Mouse (Mus musculus) liver, embryonic 15.5 days (tissue): ENCODE measurements around the gene Tmem170b. TPM values are rescaled to one million over a fixed set of nuclear protein-coding genes. Genes with fewer than 3 reads are reported as not detected.

ENCODE experiments used
- ATAC-seq: fragments of 200-750 bp; cut with Nextera tagmentation; 2 replicates; pipeline ENCODE4 v1.8.0; 2017; ENCODE audit warnings: moderate number of reproducible peaks, mild to moderate bottlenecking, moderate library complexity; ENCODE audit not compliant: insufficient read depth
- H3K27ac ChIP-seq: fragments of 300-500 bp; sonication (generic); replicated peaks from 2 replicates; pipeline ENCODE4 v1.5.1; 2015; ENCODE audit warnings: mild to moderate bottlenecking, inconsistent platforms
- H3K27me3 ChIP-seq: fragments of 300-500 bp; sonication (generic); 2 replicates; pipeline ENCODE4 v1.6.1; 2015; ENCODE audit warnings: mild to moderate bottlenecking, inconsistent platforms
- H3K36me3 ChIP-seq: fragments of 300-500 bp; sonication (generic); replicated peaks from 2 replicates; pipeline ENCODE4 v1.6.1; 2015; ENCODE audit warnings: moderate library complexity, mild to moderate bottlenecking, inconsistent platforms
- H3K4me1 ChIP-seq: fragments of 300-500 bp; sonication (generic); replicated peaks from 2 replicates; pipeline ENCODE4 v1.6.1; 2015; ENCODE audit warnings: inconsistent platforms
- H3K4me2 ChIP-seq: fragments of 300-500 bp; sonication (generic); 2 replicates; pipeline ENCODE4 v1.6.1; 2015; ENCODE audit warnings: moderate library complexity, mild to moderate bottlenecking, inconsistent platforms
- H3K4me3 ChIP-seq: fragments of 300-500 bp; sonication (generic); replicated peaks from 2 replicates; pipeline ENCODE4 v1.5.1; 2015; ENCODE audit warnings: mild to moderate bottlenecking, inconsistent platforms
- H3K9ac ChIP-seq: fragments of 300-500 bp; sonication (generic); 2 replicates; pipeline ENCODE4 v1.6.1; 2015; ENCODE audit warnings: moderate library complexity, mild to moderate bottlenecking, inconsistent platforms
- H3K9me3 ChIP-seq: fragments of 300-500 bp; sonication (generic); replicated peaks from 2 replicates; pipeline ENCODE4 v1.6.1; 2016; ENCODE audit warnings: inconsistent platforms
- WGBS: fragments of 180-500 bp; shearing (Covaris S2); methylation state at CpG from one replicate; pipeline ENCODE4 v1.1.7; 2015; ENCODE audit warnings: mixed read lengths; ENCODE audit not compliant: insufficient replicate concordance; 5-methylcytosine and 5-hydroxymethylcytosine counted together
- polyA plus RNA-seq: library from polyadenylated mRNA; unstranded; fragments of >200 nt; fragmentation: Nextera tagmentation; extraction: Ambion mirVana; gene quantifications from 2 replicates; pipeline ENCODE4 v1.2.1, GENCODE M21; 2015

Tmem170b gene
- polyA plus RNA-seq = 5.8 and 6.2 TPM in 2 replicates

GRCm38 (mm10) chr13:41605099-41606010, at the start of gene Tmem170b:
Tmem170b (plus strand) TSS chr13:41605907.
- H3K27me3 ChIP-seq = no peaks in the 10 kb centered on the region
- under 1% methylated on average over 49 of the region's 87 CpGs for WGBS
- peak within 1 kb of the TSS; percentile 87 for H3K27ac ChIP-seq
- no peaks in the 10 kb centered on the region for H3K36me3 ChIP-seq
- peaks cover 45% of the 10 kb centered on the region for H3K4me1 ChIP-seq
- peak within 1 kb of the TSS; percentile 93 for H3K9ac ChIP-seq
- H3K4me2 ChIP-seq = peak within 1 kb of the TSS; percentile 95
- peak; percentile 95 for ATAC-seq
- H3K9me3 ChIP-seq = no peaks in the 10 kb centered on the region
- peak within 1 kb of the TSS; percentile 91 for H3K4me3 ChIP-seq

- 53% methylated on average over 4 of the region's 4 CpGs for WGBS
Observed at GRCm38 (mm10) chr13:41561024-41561423, 44.7 kb upstream of the Tmem170b start.

GRCm38 (mm10) chr13:41568421-41568820, 37.3 kb upstream of the Tmem170b start:
- Histone ChIP-seq H3K9me3 (no peaks in the 10 kb centered on the region), H3K4me2 (no peak overlapping the region), H3K36me3 (no peaks in the 10 kb centered on the region), H3K4me3 (no peak overlapping the region), H3K4me1 (no peaks in the 10 kb centered on the region), H3K9ac (no peak overlapping the region), H3K27ac (no peak overlapping the region), H3K27me3 (no peaks in the 10 kb centered on the region)
- ATAC-seq = no peak
- WGBS = 65% methylated on average over 3 of the region's 3 CpGs

More at GRCm38 (mm10) chr13:41561024-41561423, 44.7 kb upstream of the Tmem170b start:
- Histone ChIP-seq H3K9ac (no peak overlapping the region), H3K4me3 (no peak overlapping the region), H3K27ac (no peak overlapping the region), H3K27me3 (no peaks in the 10 kb centered on the region), H3K4me2 (no peak overlapping the region), H3K9me3 (no peaks in the 10 kb centered on the region), H3K36me3 (no peaks in the 10 kb centered on the region), H3K4me1 (no peaks in the 10 kb centered on the region)
- no peak for ATAC-seq

GRCm38 (mm10) chr13:41568926-41569325, 36.8 kb upstream of the Tmem170b start:
- Histone ChIP-seq H3K27ac (no peak overlapping the region), H3K4me3 (no peak overlapping the region), H3K9me3 (no peaks in the 10 kb centered on the region), H3K4me2 (no peak overlapping the region), H3K36me3 (no peaks in the 10 kb centered on the region), H3K4me1 (no peaks in the 10 kb centered on the region), H3K9ac (no peak overlapping the region), H3K27me3 (no peaks in the 10 kb centered on the region)
- WGBS = 62% methylated on average over 8 of the region's 8 CpGs
- ATAC-seq = no peak

GRCm38 (mm10) chr13:41569776-41570175, 35.9 kb upstream of the Tmem170b start:
- no peak for ATAC-seq
- no peaks in the 10 kb centered on the region for H3K4me1 ChIP-seq
- H3K4me2 ChIP-seq = no peak overlapping the region
- H3K9me3 ChIP-seq = no peaks in the 10 kb centered on the region
- no peak overlapping the region for H3K4me3 ChIP-seq
- no peaks in the 10 kb centered on the region for H3K27me3 ChIP-seq
- WGBS = 54% methylated on average over 3 of the region's 3 CpGs
- H3K27ac ChIP-seq = no peak overlapping the region
- no peaks in the 10 kb centered on the region for H3K36me3 ChIP-seq
- no peak overlapping the region for H3K9ac ChIP-seq

- Histone ChIP-seq H3K4me2 (no peak overlapping the region), H3K4me3 (no peak overlapping the region), H3K4me1 (no peaks in the 10 kb centered on the region), H3K9ac (no peak overlapping the region), H3K9me3 (no peaks in the 10 kb centered on the region), H3K36me3 (no peaks in the 10 kb centered on the region), H3K27ac (no peak overlapping the region), H3K27me3 (no peaks in the 10 kb centered on the region)
- ATAC-seq = no peak
- 43% methylated on average over 13 of the region's 13 CpGs for WGBS
Observed at GRCm38 (mm10) chr13:41571368-41572350, 34.0 kb upstream of the Tmem170b start.

- 37% methylated on average over 4 of the region's 4 CpGs for WGBS
- ATAC-seq = no peak
- Histone ChIP-seq H3K27me3 (no peaks in the 10 kb centered on the region), H3K9ac (no peak overlapping the region), H3K36me3 (no peaks in the 10 kb centered on the region), H3K4me2 (no peak overlapping the region), H3K4me3 (no peak overlapping the region), H3K9me3 (no peaks in the 10 kb centered on the region), H3K27ac (no peak overlapping the region), H3K4me1 (no peaks in the 10 kb centered on the region)
Observed at GRCm38 (mm10) chr13:41572351-41572735, 33.4 kb upstream of the Tmem170b start.

GRCm38 (mm10) chr13:41573126-41573846, 32.4 kb upstream of the Tmem170b start:
- no peaks in the 10 kb centered on the region for H3K27me3 ChIP-seq
- ATAC-seq = no peak
- WGBS = 41% methylated on average over 4 of the region's 4 CpGs
- H3K4me2 ChIP-seq = no peak overlapping the region
- no peaks in the 10 kb centered on the region for H3K4me1 ChIP-seq
- no peaks in the 10 kb centered on the region for H3K36me3 ChIP-seq
- no peak overlapping the region for H3K27ac ChIP-seq
- no peaks in the 10 kb centered on the region for H3K9me3 ChIP-seq
- no peak overlapping the region for H3K9ac ChIP-seq
- H3K4me3 ChIP-seq = no peak overlapping the region

GRCm38 (mm10) chr13:41581058-41581457, 24.6 kb upstream of the Tmem170b start:
- ATAC-seq = no peak
- Histone ChIP-seq H3K27ac (no peak overlapping the region), H3K36me3 (no peaks in the 10 kb centered on the region), H3K9ac (no peak overlapping the region), H3K4me3 (no peak overlapping the region), H3K4me1 (0 out of 2 replicates have a peak, but pooled peaks cover 5% of the 10 kb centered on the region), H3K27me3 (no peaks in the 10 kb centered on the region), H3K9me3 (no peaks in the 10 kb centered on the region), H3K4me2 (no peak overlapping the region)
- WGBS = 63% methylated on average over 4 of the region's 4 CpGs

- H3K9ac ChIP-seq = no peak overlapping the region
- no peak overlapping the region for H3K27ac ChIP-seq
- no peak overlapping the region; the same call in 1 of the 2 replicates for H3K4me3 ChIP-seq
- H3K36me3 ChIP-seq = no peaks in the 10 kb centered on the region
- WGBS = 59% methylated on average over 7 of the region's 7 CpGs
- H3K4me2 ChIP-seq = peak overlapping the region; percentile 11; the same call in 1 of the 2 replicates
- H3K9me3 ChIP-seq = no peaks in the 10 kb centered on the region
- H3K27me3 ChIP-seq = no peaks in the 10 kb centered on the region
- 0 out of 2 replicates have a peak, but pooled peaks cover 5% of the 10 kb centered on the region for H3K4me1 ChIP-seq
- no peak for ATAC-seq
Observed at GRCm38 (mm10) chr13:41583666-41584357, 21.9 kb upstream of the Tmem170b start.
